Mouse (Mus musculus) frontal cortex, postnatal 36 days (tissue): ENCODE measurements at regions not wholly inside any gene's neighbourhood (a gene's known extent, or its start where the extent isn't known, plus 50 kb on each side); places are given as distances from the start of the nearest gene placed in this dataset.
"Not testable (repeated sequence)": the region's sequence is repeated elsewhere in the genome, so short reads cannot be mapped to it uniquely, and the experiment has no call there.

Experiments used
- DNase-seq, 2 experiments: peaks; one replicate each; pipeline ENCODE4 v3.0.0; 2022; ENCODE audit warnings: low spot score in 2 of 2

DNA sequence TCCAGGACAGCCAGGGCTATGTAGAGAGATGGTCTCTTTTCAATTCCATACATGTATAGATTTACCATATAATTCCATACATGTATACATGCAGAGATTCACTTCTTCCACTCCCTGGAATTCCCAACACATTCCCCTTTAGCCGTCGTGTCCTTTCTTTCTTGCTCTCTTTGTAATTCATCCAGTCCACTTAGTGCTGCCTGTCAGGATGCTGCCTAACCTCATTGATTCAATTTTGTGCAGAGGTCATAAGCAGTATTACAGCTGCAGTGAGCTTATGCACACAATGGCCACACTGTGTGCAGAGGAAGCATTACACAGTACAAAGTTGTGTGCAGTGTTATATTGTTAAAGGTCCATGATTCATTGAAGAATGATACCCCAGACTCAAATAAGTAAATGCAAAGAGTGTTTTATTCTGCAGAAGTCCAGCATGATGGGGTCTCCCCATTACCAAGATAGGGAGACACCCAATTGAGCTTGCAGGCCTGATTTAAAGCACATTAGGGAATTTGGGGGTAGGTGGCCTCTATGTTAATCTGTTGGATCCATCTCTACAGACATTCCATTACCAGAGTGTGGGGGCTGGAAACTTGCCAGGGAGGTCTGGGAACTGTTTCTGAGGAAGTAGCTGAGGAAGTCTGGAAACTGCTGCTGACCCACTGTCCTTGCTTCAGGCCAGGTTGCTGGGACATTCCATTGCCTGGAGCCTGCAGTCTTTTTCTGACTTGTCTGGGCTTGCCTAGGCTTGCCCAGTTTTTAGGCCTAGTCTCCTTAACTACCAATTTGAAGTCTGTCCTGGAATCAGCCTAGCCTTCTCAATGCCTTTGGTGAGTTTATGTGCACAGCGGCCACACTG is 72.8 kb downstream of the Fam161a start:
- no peak for DNase-seq

DNA sequence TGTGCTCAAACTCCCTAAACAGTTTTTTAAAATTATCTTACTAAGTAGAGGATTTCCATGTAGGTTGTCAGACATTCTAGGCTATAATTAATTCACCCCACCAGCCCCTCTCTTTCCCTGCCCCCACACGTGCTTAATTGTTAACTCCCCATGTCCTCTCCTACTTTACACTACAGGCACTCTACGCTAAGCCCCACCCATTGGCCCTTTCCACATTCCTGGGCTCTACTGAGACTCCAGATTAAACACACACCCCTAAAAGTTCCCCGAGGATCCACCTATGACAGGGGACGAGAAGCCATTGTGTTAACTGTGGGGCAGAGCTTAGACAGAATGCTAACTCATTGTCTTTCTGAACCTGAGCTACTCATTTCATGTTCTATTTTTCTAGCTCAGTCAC is 74.3 kb downstream of the Fam161a start:
- no peak for DNase-seq

DNA sequence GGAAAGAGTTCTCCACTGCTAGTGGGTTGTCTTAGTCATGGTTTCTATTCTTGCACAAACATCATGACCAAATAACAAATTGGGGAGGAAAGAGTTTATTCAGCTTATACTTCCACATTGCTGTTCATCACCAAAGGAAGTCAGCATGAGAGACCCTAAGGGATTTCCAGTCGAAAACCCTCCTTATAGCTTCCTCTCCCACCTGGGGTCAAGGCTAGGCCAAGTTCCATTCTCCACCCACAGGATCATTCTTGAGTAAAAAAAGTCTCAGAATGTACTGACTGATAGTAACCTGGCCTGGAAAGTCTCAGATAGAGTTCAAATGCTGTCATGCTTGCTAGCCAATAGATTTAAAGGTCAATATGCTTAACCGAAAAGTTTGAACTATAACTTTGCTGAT is 76.5 kb downstream of the Fam161a start:
- DNase-seq, result not testable (repeated sequence)

DNA sequence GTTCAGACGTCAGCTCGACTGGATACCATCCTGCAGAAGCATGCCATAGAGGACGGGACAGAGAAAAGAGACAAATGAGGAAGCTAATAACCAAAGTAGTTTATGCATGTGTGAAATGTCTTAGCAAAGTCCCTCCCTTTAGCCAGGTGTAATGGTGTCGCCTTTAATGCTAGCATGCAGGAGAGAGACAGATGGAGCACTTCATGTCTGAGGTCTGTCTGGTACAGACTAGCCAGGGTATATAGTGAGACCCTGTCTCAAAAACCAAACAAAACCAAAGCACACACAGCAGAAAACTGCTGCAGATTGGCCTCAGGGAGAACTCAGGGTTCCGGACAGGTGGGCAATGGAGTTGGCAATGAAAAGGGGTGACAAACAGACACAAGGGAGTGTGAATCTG is 88.0 kb downstream of the Fam161a start:
- no peak for DNase-seq

DNA sequence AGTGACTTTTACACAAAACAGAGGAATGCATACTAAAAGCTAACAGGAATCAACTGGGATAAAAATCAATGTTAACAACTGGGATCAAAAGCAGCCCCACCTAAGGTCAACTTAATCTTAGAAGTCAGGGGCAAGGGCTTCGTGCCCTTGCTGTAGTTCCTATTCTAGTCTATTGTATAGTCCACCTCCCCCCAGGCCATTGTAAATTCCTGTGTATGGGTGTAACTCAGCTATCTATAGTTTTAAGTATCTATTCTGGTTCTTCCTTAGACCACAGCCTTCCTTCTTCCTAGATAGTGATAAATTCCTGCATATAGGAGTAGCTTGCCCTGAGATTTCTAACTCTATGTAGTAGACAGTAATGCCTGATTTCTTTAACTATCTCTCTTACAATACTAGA is 88.4 kb downstream of the Fam161a start:
- not testable (repeated sequence) for DNase-seq

DNA sequence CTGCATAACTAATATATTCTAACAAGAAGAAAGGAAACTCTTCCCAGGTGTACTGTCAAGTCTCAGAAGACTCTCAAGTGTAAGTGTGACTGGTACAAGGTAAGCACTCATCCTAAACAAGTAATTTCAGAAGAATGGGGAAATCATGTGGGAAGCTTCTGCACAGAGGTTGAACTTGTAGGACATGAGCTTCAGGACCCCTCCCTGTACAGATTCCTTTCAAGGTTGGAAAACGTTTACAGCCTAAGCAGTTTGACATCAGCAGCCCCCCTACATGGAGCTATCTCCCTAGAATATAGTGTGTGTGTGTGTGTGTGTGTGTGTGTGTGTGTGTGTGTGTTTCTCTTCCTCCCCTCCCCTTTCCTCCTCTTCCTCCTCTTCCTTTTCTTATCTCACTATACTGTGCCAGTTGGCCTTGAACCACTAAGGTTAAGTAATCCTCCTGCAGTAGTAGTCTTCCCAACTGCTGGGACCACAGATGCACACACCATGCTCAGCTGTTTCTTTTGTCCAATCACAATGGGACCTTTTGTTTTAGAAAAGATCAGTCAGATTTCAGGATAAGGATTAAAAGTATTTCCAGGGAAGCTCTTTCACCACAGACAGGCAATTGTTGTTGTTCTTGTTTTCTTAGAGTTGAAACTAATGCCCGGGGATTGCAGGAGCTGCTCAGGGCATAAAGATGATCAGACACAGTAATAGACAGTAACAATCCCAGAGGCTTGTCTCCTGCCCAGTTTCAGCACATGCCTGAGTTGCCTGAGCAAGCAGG is 89.3 kb downstream of the Fam161a start:
- no peak for DNase-seq

DNA sequence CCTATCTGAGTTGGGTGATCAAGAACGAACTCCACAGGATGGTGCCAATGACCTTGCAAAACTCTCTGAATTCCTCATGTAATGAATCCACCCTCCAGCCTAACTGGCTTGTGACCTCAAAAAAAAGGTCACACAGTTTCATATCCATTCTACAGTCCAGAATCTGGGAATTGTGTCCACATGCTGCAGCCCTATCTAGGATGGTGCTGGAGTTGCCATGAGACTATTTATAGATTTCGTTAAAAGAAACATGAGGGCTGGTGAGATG is 89.8 kb downstream of the Fam161a start:
- no peak for DNase-seq

DNA sequence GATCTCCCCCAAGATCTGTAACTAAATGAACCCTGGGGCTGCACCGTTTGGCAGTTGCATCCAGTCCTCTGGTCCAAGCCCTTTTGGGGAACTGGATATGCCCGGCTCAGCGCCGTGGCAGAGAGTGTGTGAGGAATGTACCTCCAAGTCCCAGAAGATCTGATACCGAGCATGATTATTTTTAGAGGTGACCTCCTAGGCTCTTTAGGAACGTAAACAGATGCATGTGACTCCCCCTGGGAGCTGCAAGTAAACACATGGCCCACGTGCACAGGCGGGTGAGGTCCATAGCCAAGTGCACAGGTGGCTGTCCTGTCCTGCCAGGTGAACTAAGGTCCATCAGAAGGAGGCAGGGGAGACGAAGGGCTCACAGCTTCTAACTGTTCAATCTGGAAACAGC is 107.3 kb downstream of the Fam161a start:
- no peak for DNase-seq

DNA sequence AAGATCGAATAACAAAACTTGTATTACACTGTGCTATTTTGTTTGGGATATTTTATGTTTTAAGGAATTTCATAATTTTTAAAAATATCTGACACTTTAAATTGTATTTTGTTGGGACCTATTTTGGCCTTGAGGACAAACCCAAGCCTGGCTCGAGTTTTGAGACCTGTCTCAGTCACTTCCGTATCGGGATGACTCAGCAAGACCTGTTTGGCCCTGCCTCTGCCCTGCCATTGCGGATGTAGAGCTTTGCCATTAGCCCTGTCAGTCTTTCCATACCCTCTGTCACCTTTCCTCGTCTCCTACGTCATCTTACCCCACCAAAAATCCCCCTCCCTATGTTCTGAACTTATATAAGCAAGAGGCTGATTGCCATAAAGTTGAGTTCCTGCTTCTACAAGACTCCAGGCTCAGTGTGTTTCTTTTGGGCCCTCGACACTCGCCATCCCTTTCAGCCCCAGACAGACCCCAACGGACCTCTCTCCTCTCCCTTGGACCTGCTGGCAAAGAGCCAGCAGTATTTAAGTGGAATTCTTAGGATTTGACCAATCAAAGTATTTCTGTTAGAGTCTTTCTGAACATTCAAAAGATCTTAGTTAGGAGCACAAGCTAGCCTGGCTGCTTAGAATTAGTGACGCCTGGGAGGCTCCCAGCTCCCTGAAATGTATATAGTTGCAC is 113.3 kb downstream of the Fam161a start:
- no peak for DNase-seq

DNA sequence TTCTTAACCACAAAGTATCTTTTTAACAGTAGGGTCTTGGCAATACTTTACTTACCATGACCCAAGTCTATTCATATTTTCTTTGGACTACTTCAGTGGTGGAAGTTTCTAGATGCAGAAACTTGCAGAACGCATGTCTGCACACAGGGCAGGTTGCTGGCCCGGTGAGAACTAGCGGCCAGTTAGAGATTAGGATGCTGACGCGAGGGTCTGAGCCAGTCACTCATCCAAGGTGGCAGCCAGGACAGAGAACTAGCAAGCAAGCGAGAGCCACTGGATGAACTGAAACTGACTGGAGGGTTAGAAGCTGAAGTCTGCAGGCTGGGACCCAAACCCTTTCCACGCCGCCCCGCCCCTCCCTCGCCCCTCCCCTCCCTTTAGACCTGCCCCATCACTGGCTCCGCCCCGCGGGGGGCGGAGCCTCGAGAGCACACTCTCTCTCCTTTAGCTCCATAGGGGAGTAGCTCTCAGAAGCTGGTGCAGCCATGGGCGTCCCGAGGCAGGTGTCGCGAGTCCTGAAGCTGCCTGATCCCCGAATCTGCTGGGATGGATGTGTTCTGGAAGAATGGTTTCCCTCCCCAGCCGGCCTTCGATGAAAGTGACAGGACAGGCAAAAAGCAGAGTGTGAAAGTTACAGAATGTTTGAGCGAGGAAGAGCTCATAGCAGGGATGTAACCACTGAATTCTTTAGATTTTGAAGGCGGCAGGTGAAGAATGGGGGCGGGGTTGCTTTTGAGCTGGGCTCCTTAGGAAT is 117.0 kb downstream of the Fam161a start:
- DNase-seq, result peak; percentile 7 to 8

DNA sequence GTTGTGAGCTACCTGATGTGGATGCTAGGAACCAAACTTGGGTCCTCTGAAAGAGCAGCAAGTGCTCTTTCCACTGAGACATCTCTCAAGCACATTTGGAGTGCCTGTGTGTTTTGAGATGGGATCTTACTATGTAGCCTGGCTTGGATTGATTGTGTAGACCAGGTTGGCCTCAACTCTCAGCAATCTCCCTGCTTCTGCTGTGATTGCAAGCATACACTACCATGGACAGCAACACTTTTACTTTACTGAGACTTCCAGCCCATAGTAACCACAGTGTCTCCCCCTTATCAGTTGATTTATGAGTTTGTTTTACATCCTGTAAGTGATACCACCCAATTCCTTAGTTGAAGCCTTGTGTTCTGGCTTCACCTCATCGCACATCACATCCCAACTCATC is 123.8 kb downstream of the Fam161a start:
- no peak for DNase-seq

DNA sequence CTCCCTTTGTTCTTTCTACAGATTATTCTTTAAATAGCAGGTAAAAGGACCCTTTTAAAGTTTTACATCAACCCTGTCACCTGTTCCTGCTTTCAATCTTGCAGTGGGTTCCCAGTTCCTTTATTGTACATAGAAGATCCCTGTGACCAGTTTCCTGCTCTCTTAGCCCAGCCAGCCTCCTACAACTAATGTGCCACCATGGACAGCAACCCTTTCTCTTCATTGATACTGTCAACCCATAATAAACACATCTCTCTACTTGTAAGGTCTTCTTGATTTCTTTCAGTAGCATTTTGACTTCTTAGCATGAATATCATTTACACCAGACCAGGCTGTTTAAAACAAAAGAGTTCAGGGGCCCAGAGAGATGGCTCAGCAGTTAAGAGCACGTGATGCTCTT is 124.2 kb upstream of the Xpo1 start:
- no peak for DNase-seq

DNA sequence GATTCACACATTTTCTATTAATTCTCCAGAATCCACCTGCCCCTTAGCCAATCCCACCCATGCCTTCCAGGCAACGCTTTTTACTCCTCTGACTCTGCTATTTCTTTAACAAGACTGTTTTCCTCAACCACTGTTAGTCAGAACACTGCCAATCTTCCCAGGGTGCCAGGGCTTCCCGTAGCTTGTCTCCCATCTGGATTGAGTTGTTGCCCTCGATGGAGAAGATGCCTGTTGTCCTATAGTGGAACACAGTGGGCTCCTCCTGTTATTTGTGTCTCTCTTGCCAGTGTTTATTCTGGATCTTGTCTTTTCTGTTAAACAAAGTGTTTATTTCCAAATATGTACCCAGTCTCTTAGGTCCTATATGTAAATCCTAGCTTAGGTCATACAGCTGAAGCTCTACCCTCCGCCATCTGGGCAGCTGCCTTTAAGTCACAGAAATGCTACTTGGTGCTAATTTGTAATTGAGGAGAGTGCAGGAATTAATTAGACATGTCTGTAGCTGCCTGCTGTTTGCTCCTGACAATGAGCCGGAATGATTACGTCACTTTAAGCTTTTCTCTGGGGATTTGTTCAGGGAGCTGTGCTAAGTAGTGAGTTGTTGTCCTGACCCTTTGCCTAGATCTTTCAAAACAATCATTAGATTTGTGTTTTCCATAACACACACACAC is 115.3 kb upstream of the Xpo1 start:
- no peak for DNase-seq

DNA sequence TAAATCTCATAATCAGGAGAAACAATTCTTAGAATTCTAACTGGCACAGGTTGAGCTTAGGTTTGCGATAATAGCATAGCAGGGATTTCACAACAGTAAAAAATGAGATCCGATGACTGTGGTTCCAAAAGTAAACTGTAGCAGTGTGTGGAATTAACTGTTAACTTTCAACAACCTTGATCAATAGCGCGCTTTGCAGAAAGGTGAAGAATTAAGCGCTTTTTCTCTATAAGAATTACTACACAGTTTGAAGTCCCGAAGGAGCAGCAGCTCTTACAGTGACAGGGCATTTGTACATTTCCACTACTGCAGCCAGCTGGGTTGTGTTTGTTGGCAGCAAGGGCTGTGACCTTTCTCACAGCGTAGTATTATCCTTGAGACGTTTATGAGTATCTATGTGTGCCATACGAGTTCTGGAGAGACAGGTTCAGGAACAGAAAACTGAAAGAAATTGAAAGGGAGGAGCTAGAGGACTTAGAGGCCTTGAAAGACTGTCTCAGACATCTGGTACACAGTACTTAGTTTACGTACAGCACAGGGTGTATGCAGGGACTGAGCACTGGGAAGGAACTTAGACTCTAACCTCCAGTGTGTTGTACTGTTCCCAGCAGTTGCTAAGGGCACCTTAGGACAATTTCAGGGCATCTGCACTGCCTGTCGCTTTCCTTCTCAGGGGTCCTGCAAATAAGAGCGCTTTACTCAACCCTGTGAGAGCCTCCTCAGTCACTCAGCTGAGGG is 114.6 kb upstream of the Xpo1 start:
- no peak for DNase-seq

DNA sequence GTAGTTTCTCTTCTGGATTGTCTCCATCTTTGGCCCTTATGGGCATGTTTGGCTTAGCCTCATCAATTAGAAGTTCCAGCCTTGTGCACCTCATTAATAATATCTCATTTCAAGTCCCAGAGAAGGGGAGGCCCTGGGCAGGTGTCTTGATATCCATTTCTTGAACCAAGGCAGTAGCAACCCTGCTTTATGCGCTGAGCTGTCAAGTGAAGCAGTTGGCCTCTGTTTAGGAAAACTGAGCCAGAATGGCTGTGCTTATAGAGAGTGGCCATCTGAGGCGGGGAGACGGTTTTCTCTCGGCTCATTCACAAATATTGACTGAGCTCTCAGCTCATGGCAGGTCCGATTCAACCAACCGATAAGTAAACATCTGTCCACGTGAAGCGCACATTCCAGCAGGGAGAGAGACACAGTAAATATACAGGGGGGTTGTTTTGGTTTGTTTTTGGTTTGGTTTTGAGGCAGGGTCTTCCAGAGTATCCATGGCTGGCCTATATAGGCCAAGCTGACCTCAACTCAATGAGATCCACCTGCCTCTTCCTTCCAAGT is 107.7 kb upstream of the Xpo1 start:
- DNase-seq, result no peak

DNA sequence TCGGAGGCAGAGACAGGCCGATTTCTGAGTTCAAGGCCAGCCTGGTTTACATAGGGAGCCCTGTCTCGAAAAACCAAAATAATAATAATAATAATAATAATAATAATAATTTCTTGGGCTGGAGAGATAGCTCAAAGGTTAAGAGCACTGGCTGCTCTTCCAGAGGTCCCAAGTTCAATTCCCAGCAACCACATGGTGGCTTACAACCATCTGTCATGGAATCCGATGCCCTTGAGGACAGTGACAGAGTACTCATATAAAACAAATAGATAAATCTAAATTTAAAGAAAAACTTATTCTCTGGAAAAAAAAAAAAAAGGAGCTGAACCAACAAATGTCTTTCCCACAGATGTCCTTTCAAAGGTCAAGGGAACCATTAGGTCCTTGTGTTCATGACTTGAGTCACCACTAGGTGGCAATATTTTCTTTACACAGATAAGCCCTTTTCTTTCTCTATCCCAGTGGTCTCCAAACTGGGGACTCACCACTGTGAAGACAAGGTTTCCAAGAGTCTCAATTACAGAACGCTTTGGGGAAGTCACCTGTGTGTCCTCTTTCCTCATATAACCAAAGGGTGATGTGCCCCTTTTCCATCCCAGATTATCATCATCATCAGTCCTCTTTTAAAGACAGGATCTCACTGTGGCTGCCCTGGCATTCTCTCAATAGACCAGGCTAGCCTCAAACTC is 106.1 kb upstream of the Xpo1 start:
- DNase-seq, result no peak

DNA sequence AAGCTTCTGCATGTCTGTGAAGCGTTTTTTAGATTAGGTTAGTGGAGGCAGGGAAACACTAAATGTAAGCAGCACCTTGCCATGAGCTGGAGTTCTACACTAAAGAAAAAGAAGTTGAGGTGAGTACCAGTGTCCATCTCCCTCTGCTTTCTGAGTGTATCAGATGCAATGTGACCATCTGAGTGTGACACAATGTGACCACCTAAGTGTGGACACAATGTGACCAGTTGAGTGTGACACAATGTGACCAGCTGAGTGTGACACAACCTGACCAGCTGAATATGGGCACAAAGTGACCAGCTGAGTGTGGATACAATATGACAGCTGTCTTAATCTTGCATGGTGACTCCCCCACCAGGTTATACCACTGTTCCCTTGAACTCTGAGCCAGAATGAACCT is 101.0 kb upstream of the Xpo1 start:
- no peak for DNase-seq

DNA sequence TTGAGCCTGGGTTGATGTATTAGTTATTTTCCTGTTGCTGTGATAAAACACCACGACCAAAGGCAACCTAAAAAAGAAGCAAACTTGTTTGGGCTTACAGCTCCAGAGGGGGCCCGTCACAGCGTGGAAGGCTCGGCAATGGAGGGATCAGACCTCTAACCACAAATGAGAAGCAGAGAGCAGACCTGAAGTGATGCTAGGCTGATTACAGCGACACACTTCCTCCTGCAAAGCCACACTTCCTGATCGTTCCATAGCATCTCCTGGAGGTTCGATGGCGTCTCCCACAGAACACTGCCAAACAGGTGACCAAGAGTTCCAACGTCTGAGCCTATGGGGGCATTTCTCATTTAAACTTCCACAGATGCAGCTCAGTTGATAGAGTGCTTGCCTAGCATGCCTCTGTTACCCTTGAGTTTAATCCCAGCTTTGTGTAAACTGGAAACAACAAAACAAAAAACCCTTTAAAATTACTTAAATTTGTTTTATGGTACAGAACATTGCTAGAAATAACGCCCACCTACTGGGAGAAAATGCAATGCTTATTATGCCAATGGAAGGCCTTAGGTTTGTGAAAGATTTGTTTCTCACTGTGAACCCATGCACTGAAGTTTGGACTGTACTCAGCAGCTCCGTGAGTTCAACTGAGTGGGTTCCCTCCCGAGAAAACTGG is 87.2 kb upstream of the Xpo1 start:
- no peak for DNase-seq

DNA sequence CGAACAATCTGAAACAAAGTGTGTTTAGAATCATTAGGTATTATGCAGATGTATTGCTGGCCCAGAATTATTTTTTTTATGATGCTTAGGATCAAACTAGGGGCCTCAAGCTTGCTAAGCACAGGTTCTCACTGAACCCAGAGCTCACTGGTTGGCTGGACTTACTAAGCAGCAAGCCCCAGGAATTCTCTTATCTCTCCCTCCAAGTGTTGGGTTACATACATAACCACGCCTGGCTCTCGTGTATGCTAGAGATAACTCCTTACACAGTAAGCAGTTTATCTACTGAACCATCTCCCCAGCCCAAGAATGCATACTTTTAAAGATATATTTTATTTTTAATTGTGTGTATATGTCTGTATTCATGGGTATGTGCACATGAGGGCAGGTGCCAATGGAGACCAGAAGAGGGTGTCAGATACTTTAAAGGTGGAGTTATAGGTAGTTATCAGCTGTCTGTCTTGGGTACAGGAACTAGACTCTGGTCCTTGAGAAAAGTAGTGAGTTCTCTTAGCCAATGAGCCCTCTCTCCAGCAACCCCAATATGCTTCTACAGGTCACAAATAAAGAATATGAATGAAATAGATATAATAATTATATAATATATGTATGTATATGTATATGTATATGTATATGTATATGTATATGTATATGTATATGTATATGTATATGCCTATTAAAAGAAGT is 86.0 kb upstream of the Xpo1 start:
- no peak for DNase-seq
